Mouse (Mus musculus): Measurements from ENCODE around the gene Spats2. TPM values are rescaled to one million over a fixed set of nuclear protein-coding genes. Genes with fewer than 3 reads are reported as not detected.
A peak's percentile ranks its signal among the peaks of the same experiment; 100 is the strongest.
"Not testable (repeated sequence)": the region's sequence is repeated elsewhere in the genome, so short reads cannot be mapped to it uniquely, and the experiment has no call there.

Gene Spats2
- not detected in 2 replicates for total RNA-seq (2015; ENCODE audit: low replicate concordance)
- total RNA-seq (2017; ENCODE audit: low replicate concordance), result 2.6 TPM in 1 of 2 replicates, not detected in the other

GRCm38 (mm10) chr15:99125711-99126080 lies at the start of gene Spats2:
Gene Spats2 (plus strand): TSS chr15:99125916.
- ATAC-seq (replicated peaks; ENCODE audit: low FRiP score, poor library complexity, severe bottlenecking), result no peak

- ATAC-seq (replicated peaks; ENCODE audit: low FRiP score, poor library complexity, severe bottlenecking), result not testable (repeated sequence)
Observed at GRCm38 (mm10) chr15:99076011-99076410, 49.7 kb upstream of the Spats2 start.

GRCm38 (mm10) chr15:99078181-99078910 lies 47.4 kb upstream of the Spats2 start:
- no peak for ATAC-seq (replicated peaks; ENCODE audit: low FRiP score, poor library complexity, severe bottlenecking)

GRCm38 (mm10) chr15:99079804-99080203 lies 45.9 kb upstream of the Spats2 start:
- ATAC-seq (replicated peaks; ENCODE audit: low FRiP score, poor library complexity, severe bottlenecking), result no peak

GRCm38 (mm10) chr15:99082322-99082721 lies 43.4 kb upstream of the Spats2 start:
- no peak for ATAC-seq (replicated peaks; ENCODE audit: low FRiP score, poor library complexity, severe bottlenecking)

- no peak for ATAC-seq (replicated peaks; ENCODE audit: low FRiP score, poor library complexity, severe bottlenecking)
Observed at GRCm38 (mm10) chr15:99082840-99083239, 42.9 kb upstream of the Spats2 start.

GRCm38 (mm10) chr15:99083258-99083657 lies 42.5 kb upstream of the Spats2 start:
- no peak for ATAC-seq (replicated peaks; ENCODE audit: low FRiP score, poor library complexity, severe bottlenecking)

GRCm38 (mm10) chr15:99083867-99084557 lies 41.7 kb upstream of the Spats2 start:
- ATAC-seq (replicated peaks; ENCODE audit: low FRiP score, poor library complexity, severe bottlenecking), result no peak

- ATAC-seq (replicated peaks; ENCODE audit: low FRiP score, poor library complexity, severe bottlenecking), result no peak
Observed at GRCm38 (mm10) chr15:99084618-99085017, 41.1 kb upstream of the Spats2 start.

GRCm38 (mm10) chr15:99085997-99086396 lies 39.7 kb upstream of the Spats2 start:
- ATAC-seq (replicated peaks; ENCODE audit: low FRiP score, poor library complexity, severe bottlenecking), result no peak

GRCm38 (mm10) chr15:99087253-99088075 lies 38.3 kb upstream of the Spats2 start, which contains the start of gene C1ql4:
Gene C1ql4 (minus strand): TSS chr15:99087817.
- ATAC-seq (replicated peaks; ENCODE audit: low FRiP score, poor library complexity, severe bottlenecking), result no peak

GRCm38 (mm10) chr15:99088292-99088691 lies 37.4 kb upstream of the Spats2 start:
- ATAC-seq (replicated peaks; ENCODE audit: low FRiP score, poor library complexity, severe bottlenecking), result peak; percentile 47; the same call in 1 of the 2 replicates

GRCm38 (mm10) chr15:99089069-99089468 lies 36.6 kb upstream of the Spats2 start:
- no peak for ATAC-seq (replicated peaks; ENCODE audit: low FRiP score, poor library complexity, severe bottlenecking)

GRCm38 (mm10) chr15:99092870-99093269 lies 32.8 kb upstream of the Spats2 start, which contains the start of gene Dnajc22:
Gene Dnajc22 (plus strand): TSS chr15:99093170.
- no peak for ATAC-seq (replicated peaks; ENCODE audit: low FRiP score, poor library complexity, severe bottlenecking)

- ATAC-seq (replicated peaks; ENCODE audit: low FRiP score, poor library complexity, severe bottlenecking), result no peak
Observed at GRCm38 (mm10) chr15:99093291-99094258, 32.1 kb upstream of the Spats2 start.

GRCm38 (mm10) chr15:99094631-99095270 lies 31.0 kb upstream of the Spats2 start:
- ATAC-seq (replicated peaks; ENCODE audit: low FRiP score, poor library complexity, severe bottlenecking), result no peak

- ATAC-seq (replicated peaks; ENCODE audit: low FRiP score, poor library complexity, severe bottlenecking), result no peak
Observed at GRCm38 (mm10) chr15:99095356-99095755, 30.4 kb upstream of the Spats2 start.

- no peak for ATAC-seq (replicated peaks; ENCODE audit: low FRiP score, poor library complexity, severe bottlenecking)
Observed at GRCm38 (mm10) chr15:99096061-99096793, 29.5 kb upstream of the Spats2 start.

Measured in erythroblast, adult 5-6 weeks (primary cell).